Mouse (Mus musculus): ENCODE measurements around the gene Cdca3. TPM values are rescaled to one million over a fixed set of nuclear protein-coding genes. Genes with fewer than 3 reads are reported as not detected.

Gene Cdca3
- polyA plus RNA-seq, 1 experiment from 2014 or later: 139 TPM

Other genes with a start within 250 kb of the Cdca3 start
- 0.10 TPM in 1 of 2 replicates, not detected in the other for gene C1s2, start 193.5 kb upstream of the Cdca3 start, polyA plus RNA-seq (2014; fragmentation: Nextera tagmentation; extraction: Ambion mirVana)
- 33.4 and 38.7 TPM in 2 replicates for gene Lpcat3, start 166.5 kb upstream of the Cdca3 start, polyA plus RNA-seq (2014; fragmentation: Nextera tagmentation; extraction: Ambion mirVana)
- 166 and 186 TPM in 2 replicates for gene Emg1, start 117.4 kb upstream of the Cdca3 start, polyA plus RNA-seq (2014; fragmentation: Nextera tagmentation; extraction: Ambion mirVana)
- 237 and 245 TPM in 2 replicates for gene Phb2, start 117.2 kb upstream of the Cdca3 start, polyA plus RNA-seq (2014; fragmentation: Nextera tagmentation; extraction: Ambion mirVana)
- 4.7 TPM in 2 replicates for gene Ptpn6, start 90.8 kb upstream of the Cdca3 start, polyA plus RNA-seq (2014; fragmentation: Nextera tagmentation; extraction: Ambion mirVana)
- 722 and 848 TPM in 2 replicates for gene Grcc10, start 88.2 kb upstream of the Cdca3 start, polyA plus RNA-seq (2014; fragmentation: Nextera tagmentation; extraction: Ambion mirVana)
- not detected in 2 replicates for gene Gm45234, start 73.5 kb upstream of the Cdca3 start, polyA plus RNA-seq (2014; fragmentation: Nextera tagmentation; extraction: Ambion mirVana)
- 12.2 and 16.6 TPM in 2 replicates for gene Atn1, start 73.0 kb upstream of the Cdca3 start, polyA plus RNA-seq (2014; fragmentation: Nextera tagmentation; extraction: Ambion mirVana)
- gene Eno2, start 59.9 kb upstream of the Cdca3 start, polyA plus RNA-seq (2014; fragmentation: Nextera tagmentation; extraction: Ambion mirVana): 34.6 and 49.5 TPM in 2 replicates
- gene Lrrc23, start 49.8 kb upstream of the Cdca3 start, polyA plus RNA-seq (2014; fragmentation: Nextera tagmentation; extraction: Ambion mirVana): 3.4 and 3.5 TPM in 2 replicates
- 4.7 and 5.3 TPM in 2 replicates for gene Spsb2, start 20.9 kb upstream of the Cdca3 start, polyA plus RNA-seq (2014; fragmentation: Nextera tagmentation; extraction: Ambion mirVana)
- 417 and 461 TPM in 2 replicates for gene Tpi1, start 15.3 kb upstream of the Cdca3 start, polyA plus RNA-seq (2014; fragmentation: Nextera tagmentation; extraction: Ambion mirVana)
- 154 and 174 TPM in 2 replicates for gene Usp5, start 63 bp upstream of the Cdca3 start, polyA plus RNA-seq (2014; fragmentation: Nextera tagmentation; extraction: Ambion mirVana)
- gene Gnb3, start 10.7 kb downstream of the Cdca3 start, polyA plus RNA-seq (2014; fragmentation: Nextera tagmentation; extraction: Ambion mirVana): 0.54 and 0.89 TPM in 2 replicates
- gene P3h3, start 28.2 kb downstream of the Cdca3 start, polyA plus RNA-seq (2014; fragmentation: Nextera tagmentation; extraction: Ambion mirVana): 6.2 and 10.1 TPM in 2 replicates
- 11.0 and 13.0 TPM in 2 replicates for gene Gpr162, start 34.4 kb downstream of the Cdca3 start, polyA plus RNA-seq (2014; fragmentation: Nextera tagmentation; extraction: Ambion mirVana)
- gene Cd4, start 58.7 kb downstream of the Cdca3 start, polyA plus RNA-seq (2014; fragmentation: Nextera tagmentation; extraction: Ambion mirVana): 0.29 and 0.38 TPM in 2 replicates
- 1.2 and 2.7 TPM in 2 replicates for gene Lag3, start 82.2 kb downstream of the Cdca3 start, polyA plus RNA-seq (2014; fragmentation: Nextera tagmentation; extraction: Ambion mirVana)
- gene Ptms, start 90.6 kb downstream of the Cdca3 start, polyA plus RNA-seq (2014; fragmentation: Nextera tagmentation; extraction: Ambion mirVana): 479 and 481 TPM in 2 replicates
- gene Mlf2, start 101.8 kb downstream of the Cdca3 start, polyA plus RNA-seq (2014; fragmentation: Nextera tagmentation; extraction: Ambion mirVana): 470 and 520 TPM in 2 replicates
- 96.5 and 105 TPM in 2 replicates for gene Cops7a, start 136.0 kb downstream of the Cdca3 start, polyA plus RNA-seq (2014; fragmentation: Nextera tagmentation; extraction: Ambion mirVana)
- 22.6 and 28.0 TPM in 2 replicates for gene Pianp, start 167.1 kb downstream of the Cdca3 start, polyA plus RNA-seq (2014; fragmentation: Nextera tagmentation; extraction: Ambion mirVana)
- gene Zfp384, start 179.6 kb downstream of the Cdca3 start, polyA plus RNA-seq (2014; fragmentation: Nextera tagmentation; extraction: Ambion mirVana): 8.4 and 9.8 TPM in 2 replicates
- 178 and 181 TPM in 2 replicates for gene Ing4, start 210.2 kb downstream of the Cdca3 start, polyA plus RNA-seq (2014; fragmentation: Nextera tagmentation; extraction: Ambion mirVana)
- gene Acrbp, start 220.1 kb downstream of the Cdca3 start, polyA plus RNA-seq (2014; fragmentation: Nextera tagmentation; extraction: Ambion mirVana): 10.2 and 14.8 TPM in 2 replicates
- gene Lpar5, start 238.4 kb downstream of the Cdca3 start, polyA plus RNA-seq (2014; fragmentation: Nextera tagmentation; extraction: Ambion mirVana): 0.21 and 0.81 TPM in 2 replicates

Measured in forebrain, embryonic 14.5 days (tissue).